Mouse (Mus musculus) adrenal gland, adult 2 months (tissue): ENCODE results near the gene Pou1f1. TPM values are rescaled to one million over a fixed set of nuclear protein-coding genes. Genes with fewer than 3 reads are reported as not detected.

Source experiments
- DNase-seq: peaks from one replicate; pipeline ENCODE4 v3.0.0; 2021
- polyA plus RNA-seq: library from polyadenylated mRNA; depleted of rRNA; stranded (reverse); fragments of >200 nt; gene quantifications from 2 replicates; pipeline ENCODE4 v1.2.3, GENCODE M21; 2012; rRNA removed
- total RNA-seq, 2 experiments: library from RNA; stranded (reverse); gene quantifications; 2 replicates each; pipeline ENCODE4 v1.2.3; 2021

Gene Pou1f1
- total and polyA plus RNA-seq, 3 experiments: not detected

DNA sequence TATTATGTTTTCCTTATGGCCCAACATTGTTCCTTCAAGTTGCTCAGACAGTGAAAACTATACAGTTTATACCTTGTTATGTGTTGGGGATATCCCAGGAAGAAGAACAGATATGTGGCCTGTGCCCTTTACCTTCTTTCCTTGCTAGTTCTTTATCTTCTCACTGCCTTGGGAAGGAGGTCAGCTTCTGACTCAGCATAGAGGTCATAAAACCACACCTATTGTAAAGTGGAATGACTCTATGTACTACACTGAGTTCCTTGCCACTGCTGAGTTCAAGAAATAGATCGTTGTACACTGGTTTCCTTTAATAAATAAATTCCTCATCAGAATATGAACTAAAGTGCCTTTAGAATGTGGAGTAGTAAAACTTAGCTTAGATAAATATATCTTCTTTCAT lies 44.6 kb downstream of the Pou1f1 start:
- DNase-seq: no peak

DNA sequence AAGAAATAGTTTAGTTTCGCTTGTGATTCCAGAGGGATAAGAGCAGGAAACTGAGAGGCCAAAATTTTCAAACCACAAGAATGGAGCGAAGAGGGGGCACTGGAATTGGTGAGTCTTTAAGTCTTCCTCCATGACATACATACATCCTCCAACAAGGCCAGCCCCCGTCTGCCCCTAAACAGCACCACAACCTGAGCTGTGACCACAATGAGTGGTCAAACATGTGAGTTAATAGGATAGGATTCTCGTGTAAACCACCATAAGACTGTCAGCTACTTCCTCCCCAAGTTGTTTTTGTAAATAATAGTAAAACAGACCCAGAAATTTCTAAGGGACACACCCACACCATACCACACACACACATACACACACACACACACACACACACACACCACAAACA lies 48.5 kb downstream of the Pou1f1 start:
- DNase-seq: no peak

DNA sequence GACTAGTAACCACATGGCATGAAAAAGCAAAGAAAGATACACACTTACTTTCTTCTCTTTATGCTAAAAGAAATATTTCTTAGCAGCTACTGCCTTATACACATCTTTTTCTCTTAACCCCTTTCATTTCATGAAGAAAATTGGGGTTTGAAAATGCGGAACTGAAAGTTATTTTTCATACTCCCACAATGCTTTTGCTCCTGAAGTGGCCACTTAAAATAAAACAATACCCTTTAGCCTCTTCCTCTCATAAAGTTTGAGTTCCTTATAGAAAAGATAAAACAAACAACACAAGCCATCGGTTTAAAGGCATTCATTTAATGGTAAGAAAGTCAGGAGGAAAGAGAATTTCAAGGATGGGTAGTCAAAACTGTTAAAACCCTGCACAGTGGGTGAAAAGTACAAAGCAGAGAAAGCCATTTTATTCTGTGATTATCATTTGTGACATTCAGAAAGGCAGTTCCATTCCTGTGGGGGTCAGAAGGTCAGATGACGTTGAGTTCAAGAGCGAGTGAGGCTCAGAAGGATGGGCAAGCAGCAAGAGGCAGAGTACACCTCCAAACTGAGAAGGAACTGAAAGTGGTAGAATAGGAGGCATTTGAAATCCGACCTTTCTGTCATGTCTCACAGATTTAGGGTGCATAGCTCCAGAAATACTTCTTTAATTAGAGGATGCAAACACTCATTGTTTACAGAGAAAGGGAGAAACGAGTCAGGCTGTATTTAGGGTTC lies 57.2 kb downstream of the Pou1f1 start:
- no peak for DNase-seq

Other genes with a start within 250 kb of the Pou1f1 start
- 10 to 100 TPM; 47.6 to 60.1 TPM for gene Chmp2b, start 42.2 kb downstream of the Pou1f1 start, total RNA-seq
- 42.8 and 45.2 TPM in 2 replicates for gene Chmp2b, start 42.2 kb downstream of the Pou1f1 start, polyA plus RNA-seq